Mouse (Mus musculus): ENCODE measurements around the gene Parvg. TPM values are rescaled to one million over a fixed set of nuclear protein-coding genes. Genes with fewer than 3 reads are reported as not detected.
"Not testable (repeated sequence)": the region's sequence is repeated elsewhere in the genome, so short reads cannot be mapped to it uniquely, and the experiment has no call there.

The Parvg gene
- polyA plus RNA-seq (2016; fragmentation: Nextera tagmentation; extraction: Ambion mirVana) = 1.1 TPM in 2 replicates

GRCm38 (mm10) chr15:84323966-84324869 lies at the start of gene Parvg:
Gene Parvg (plus strand): TSS chr15:84324026.
- WGBS = 81% methylated on average over 10 of the region's 10 CpGs
- no peak for DNase-seq (ENCODE audit: low spot score)

GRCm38 (mm10) chr15:84276066-84276465 lies 47.8 kb upstream of the Parvg start:
- H3K4me1 ChIP-seq (replicated peaks) = peaks cover 14% of the 10 kb centered on the region; the same call in 1 of the 2 replicates
- H3K4me3 ChIP-seq = no peak overlapping the region
- H3K27ac ChIP-seq = peak overlapping the region; percentile 23; the same call in 1 of the 2 replicates
- DNase-seq (ENCODE audit: low spot score) = no peak
- WGBS = 86% methylated on average over 4 of the region's 4 CpGs
- peaks cover 2% of the 10 kb centered on the region; the same call in 1 of the 2 replicates for H3K9me3 ChIP-seq
- no peaks in the 10 kb centered on the region for H3K27me3 ChIP-seq (ENCODE audit: insufficient read depth, poor library complexity, severe bottlenecking)
- peaks cover 41% of the 10 kb centered on the region for H3K36me3 ChIP-seq

More at GRCm38 (mm10) chr15:84323966-84324869, at the start of gene Parvg:
- Histone ChIP-seq H3K4me3 (no peak within 1 kb of the TSS), H3K9me3 (no peaks in the 10 kb centered on the region), H3K36me3 (no peaks in the 10 kb centered on the region), H3K27me3 (ENCODE audit: insufficient read depth, poor library complexity, severe bottlenecking) (peaks cover 4% of the 10 kb centered on the region; the same call in 1 of the 2 replicates), H3K4me1 (replicated peaks) (peaks cover 49% of the 10 kb centered on the region), H3K27ac (no peak within 1 kb of the TSS)

- Histone ChIP-seq H3K4me3 (no peak overlapping the region), H3K27me3 (ENCODE audit: insufficient read depth, poor library complexity, severe bottlenecking) (no peaks in the 10 kb centered on the region), H3K36me3 (peaks cover 29% of the 10 kb centered on the region), H3K9me3 (peaks cover 2% of the 10 kb centered on the region; the same call in 1 of the 2 replicates), H3K27ac (no peak overlapping the region), H3K4me1 (replicated peaks) (peaks cover 21% of the 10 kb centered on the region)
- no peak for DNase-seq (ENCODE audit: low spot score)
- WGBS = 88% methylated on average over 7 of the region's 7 CpGs
These were observed 45.7 kb upstream of the Parvg start for GRCm38 (mm10) chr15:84278091-84278490.

- DNase-seq (ENCODE audit: low spot score) = no peak
- peaks cover 25% of the 10 kb centered on the region for H3K4me1 ChIP-seq (replicated peaks)
- H3K27ac ChIP-seq = 0 out of 2 replicates have a peak overlapping the region, but pooled peaks have one; percentile 9
- H3K4me3 ChIP-seq = no peak overlapping the region
- WGBS = 72% methylated on average over 7 of the region's 7 CpGs
- H3K27me3 ChIP-seq (ENCODE audit: insufficient read depth, poor library complexity, severe bottlenecking) = no peaks in the 10 kb centered on the region
- H3K36me3 ChIP-seq = peaks cover 25% of the 10 kb centered on the region
- H3K9me3 ChIP-seq = peaks cover 2% of the 10 kb centered on the region; the same call in 1 of the 2 replicates
These were observed 45.2 kb upstream of the Parvg start for GRCm38 (mm10) chr15:84278656-84279055.

GRCm38 (mm10) chr15:84280309-84280708 lies 43.5 kb upstream of the Parvg start:
- no peak for DNase-seq (ENCODE audit: low spot score)
- Histone ChIP-seq H3K9me3 (no peaks in the 10 kb centered on the region), H3K4me1 (replicated peaks) (peaks cover 28% of the 10 kb centered on the region), H3K27me3 (ENCODE audit: insufficient read depth, poor library complexity, severe bottlenecking) (no peaks in the 10 kb centered on the region), H3K4me3 (no peak overlapping the region), H3K36me3 (peaks cover 15% of the 10 kb centered on the region), H3K27ac (peak overlapping the region; percentile 45; the same call in 1 of the 2 replicates)
- 89% methylated on average over 8 of the region's 8 CpGs for WGBS

GRCm38 (mm10) chr15:84280712-84281347 lies 43.0 kb upstream of the Parvg start:
- Histone ChIP-seq H3K4me3 (no peak overlapping the region), H3K36me3 (peaks cover 11% of the 10 kb centered on the region), H3K27ac (peak overlapping the region; percentile 45; the same call in 1 of the 2 replicates), H3K9me3 (no peaks in the 10 kb centered on the region), H3K4me1 (replicated peaks) (peaks cover 33% of the 10 kb centered on the region), H3K27me3 (ENCODE audit: insufficient read depth, poor library complexity, severe bottlenecking) (no peaks in the 10 kb centered on the region)
- no peak for DNase-seq (ENCODE audit: low spot score)
- 86% methylated on average over 11 of the region's 11 CpGs for WGBS

GRCm38 (mm10) chr15:84282206-84283085 lies 41.4 kb upstream of the Parvg start:
- DNase-seq (ENCODE audit: low spot score) = no peak
- H3K27ac ChIP-seq = peak overlapping the region; percentile 35; the same call in 1 of the 2 replicates
- 78% methylated on average over 20 of the region's 20 CpGs for WGBS
- peaks cover 6% of the 10 kb centered on the region for H3K36me3 ChIP-seq
- no peak overlapping the region for H3K4me3 ChIP-seq
- peaks cover 49% of the 10 kb centered on the region for H3K4me1 ChIP-seq (replicated peaks)
- H3K9me3 ChIP-seq = no peaks in the 10 kb centered on the region
- 0 out of 2 replicates have a peak, but pooled peaks cover 4% of the 10 kb centered on the region for H3K27me3 ChIP-seq (ENCODE audit: insufficient read depth, poor library complexity, severe bottlenecking)

- DNase-seq (ENCODE audit: low spot score) = no peak
These were observed 39.8 kb upstream of the Parvg start for GRCm38 (mm10) chr15:84284059-84284458.

GRCm38 (mm10) chr15:84285453-84285852 lies 38.4 kb upstream of the Parvg start:
- H3K36me3 ChIP-seq = peaks cover 3% of the 10 kb centered on the region; the same call in 1 of the 2 replicates
- H3K4me1 ChIP-seq (replicated peaks) = peaks cover 40% of the 10 kb centered on the region
- H3K4me3 ChIP-seq = no peak overlapping the region
- no peaks in the 10 kb centered on the region for H3K9me3 ChIP-seq
- 77% methylated on average over 7 of the region's 7 CpGs for WGBS
- 0 out of 2 replicates have a peak, but pooled peaks cover 4% of the 10 kb centered on the region for H3K27me3 ChIP-seq (ENCODE audit: insufficient read depth, poor library complexity, severe bottlenecking)
- peak overlapping the region; percentile 50; the same call in 1 of the 2 replicates for H3K27ac ChIP-seq
- DNase-seq (ENCODE audit: low spot score) = no peak

More at GRCm38 (mm10) chr15:84284059-84284458, 39.8 kb upstream of the Parvg start:
- Histone ChIP-seq H3K36me3 (peaks cover 6% of the 10 kb centered on the region), H3K9me3 (no peaks in the 10 kb centered on the region), H3K4me1 (replicated peaks) (peaks cover 40% of the 10 kb centered on the region), H3K27me3 (ENCODE audit: insufficient read depth, poor library complexity, severe bottlenecking) (0 out of 2 replicates have a peak, but pooled peaks cover 4% of the 10 kb centered on the region), H3K4me3 (no peak overlapping the region), H3K27ac (peak overlapping the region; percentile 42)
- WGBS = 62% methylated on average over 5 of the region's 5 CpGs

GRCm38 (mm10) chr15:84288953-84289352 lies 34.9 kb upstream of the Parvg start:
- not testable (repeated sequence) for H3K36me3 ChIP-seq; H3K9me3 ChIP-seq; H3K27ac ChIP-seq; H3K27me3 ChIP-seq (ENCODE audit: insufficient read depth, poor library complexity, severe bottlenecking); H3K4me3 ChIP-seq; DNase-seq (ENCODE audit: low spot score)
- 81% methylated on average over 1 of the region's 1 CpGs for WGBS
- peaks cover 35% of the 10 kb centered on the region for H3K4me1 ChIP-seq (replicated peaks)

GRCm38 (mm10) chr15:84291097-84291496 lies 32.7 kb upstream of the Parvg start:
- Histone ChIP-seq H3K27ac (no peak overlapping the region), H3K36me3 (0 out of 2 replicates have a peak, but pooled peaks cover 10% of the 10 kb centered on the region)
- WGBS = 93% methylated on average over 5 of the region's 5 CpGs

GRCm38 (mm10) chr15:84293590-84293989 lies 30.2 kb upstream of the Parvg start:
- H3K27ac ChIP-seq = peak overlapping the region; percentile 35; the same call in 1 of the 2 replicates
- peaks cover 14% of the 10 kb centered on the region; the same call in 1 of the 2 replicates for H3K27me3 ChIP-seq (ENCODE audit: insufficient read depth, poor library complexity, severe bottlenecking)
- peaks cover 49% of the 10 kb centered on the region for H3K4me1 ChIP-seq (replicated peaks)
- no peak overlapping the region for H3K4me3 ChIP-seq
- 0 out of 2 replicates have a peak, but pooled peaks cover 10% of the 10 kb centered on the region for H3K36me3 ChIP-seq
- 75% methylated on average over 12 of the region's 12 CpGs for WGBS
- no peak for DNase-seq (ENCODE audit: low spot score)
- H3K9me3 ChIP-seq = no peaks in the 10 kb centered on the region

More at GRCm38 (mm10) chr15:84291097-84291496, 32.7 kb upstream of the Parvg start:
- Histone ChIP-seq H3K4me3 (no peak overlapping the region), H3K9me3 (no peaks in the 10 kb centered on the region), H3K4me1 (replicated peaks) (peaks cover 40% of the 10 kb centered on the region), H3K27me3 (ENCODE audit: insufficient read depth, poor library complexity, severe bottlenecking) (peaks cover 12% of the 10 kb centered on the region; the same call in 1 of the 2 replicates)
- DNase-seq (ENCODE audit: low spot score) = no peak
